Mouse (Mus musculus) A20 (cell line): ENCODE data around the gene Map2k7.

Experiments
- DNase-seq: peaks from one replicate; pipeline ENCODE4 v3.0.0-alpha.2; 2011; ENCODE audit warnings: low read depth, low spot score

Gene Map2k7

GRCm38 (mm10) chr8:4238434-4239192 is at the start of gene Map2k7, which contains the start of gene Gm49320:
Gene Map2k7, plus strand, starts transcription at chr8:4238740.
Gene Gm49320, plus strand, starts transcription at chr8:4238865.
- DNase-seq: peak; percentile 99

- no peak for DNase-seq
Measured at GRCm38 (mm10) chr8:4189031-4189722, 49.4 kb upstream of the Map2k7 start.

- no peak for DNase-seq
Measured at GRCm38 (mm10) chr8:4192305-4192704, 46.2 kb upstream of the Map2k7 start.

- peak; percentile 78 for DNase-seq
Measured at GRCm38 (mm10) chr8:4192807-4193587, 45.5 kb upstream of the Map2k7 start.

- DNase-seq: no peak
Measured at GRCm38 (mm10) chr8:4193588-4193894, 45.0 kb upstream of the Map2k7 start.

GRCm38 (mm10) chr8:4201321-4201720 is 37.2 kb upstream of the Map2k7 start:
- DNase-seq: no peak

GRCm38 (mm10) chr8:4205246-4206123 is 33.1 kb upstream of the Map2k7 start:
- no peak for DNase-seq

GRCm38 (mm10) chr8:4206182-4207015 is 32.1 kb upstream of the Map2k7 start:
- no peak for DNase-seq

- DNase-seq: no peak
Measured at GRCm38 (mm10) chr8:4207016-4207350, 31.6 kb upstream of the Map2k7 start.

- peak; percentile 16 for DNase-seq
Measured at GRCm38 (mm10) chr8:4211097-4211496, 27.4 kb upstream of the Map2k7 start.

GRCm38 (mm10) chr8:4212809-4213209 is 25.7 kb upstream of the Map2k7 start:
- DNase-seq: peak; percentile 31

- peak; percentile 82 for DNase-seq
Measured at GRCm38 (mm10) chr8:4213210-4214005, 25.1 kb upstream of the Map2k7 start.

- peak; percentile 83 for DNase-seq
Measured at GRCm38 (mm10) chr8:4214006-4214980, 24.2 kb upstream of the Map2k7 start.

- no peak for DNase-seq
Measured at GRCm38 (mm10) chr8:4216296-4216695, 22.2 kb upstream of the Map2k7 start.

GRCm38 (mm10) chr8:4216791-4217621 is 21.5 kb upstream of the Map2k7 start, which contains the start of gene Prr36:
Gene Prr36, minus strand, starts transcription at chr8:4217459.
- no peak for DNase-seq

- DNase-seq: no peak
Measured at GRCm38 (mm10) chr8:4219617-4220016, 18.9 kb upstream of the Map2k7 start.

- DNase-seq: no peak
Measured at GRCm38 (mm10) chr8:4222059-4222458, 16.5 kb upstream of the Map2k7 start.

GRCm38 (mm10) chr8:4226323-4226722 is 12.2 kb upstream of the Map2k7 start:
- no peak for DNase-seq
